Mouse (Mus musculus): ENCODE data around the gene Oas1f. TPM values are rescaled to one million over a fixed set of nuclear protein-coding genes. Genes with fewer than 3 reads are reported as not detected.
"Not testable (repeated sequence)": the region's sequence is repeated elsewhere in the genome, so short reads cannot be mapped to it uniquely, and the experiment has no call there.

The Oas1f gene
- not detected for total RNA-seq (2021)
- long read RNA-seq, experiment 1 = 0 reads
- long read RNA-seq, experiment 2 = 0 reads

- DNase-seq (ENCODE audit: low spot score) = no peak
These were observed at the start of gene Oas1f for GRCm38 (mm10) chr5:120847067-120847466. Oas1f (plus strand) TSS chr5:120847367.

GRCm38 (mm10) chr5:120798147-120798546 lies 49.0 kb upstream of the Oas1f start:
- not testable (repeated sequence) for DNase-seq (ENCODE audit: low spot score)

GRCm38 (mm10) chr5:120798943-120799342 lies 48.2 kb upstream of the Oas1f start:
- not testable (repeated sequence) for DNase-seq (ENCODE audit: low spot score)

GRCm38 (mm10) chr5:120803596-120803995 lies 43.6 kb upstream of the Oas1f start:
- DNase-seq (ENCODE audit: low spot score) = no peak

- DNase-seq (ENCODE audit: low spot score) = peak; percentile 25
These were observed 40.7 kb upstream of the Oas1f start for GRCm38 (mm10) chr5:120806458-120806857.

GRCm38 (mm10) chr5:120809171-120809570 lies 38.0 kb upstream of the Oas1f start:
- no peak for DNase-seq (ENCODE audit: low spot score)

GRCm38 (mm10) chr5:120811951-120812819 lies 35.0 kb upstream of the Oas1f start, which contains the start of gene Oas1c:
Oas1c (minus strand) TSS chr5:120812514.
- DNase-seq (ENCODE audit: low spot score) = peak; percentile 86

GRCm38 (mm10) chr5:120813023-120813422 lies 34.1 kb upstream of the Oas1f start:
- DNase-seq (ENCODE audit: low spot score) = no peak

- no peak for DNase-seq (ENCODE audit: low spot score)
These were observed 31.2 kb upstream of the Oas1f start for GRCm38 (mm10) chr5:120815949-120816348.

GRCm38 (mm10) chr5:120818999-120819398 lies 28.2 kb upstream of the Oas1f start:
- DNase-seq (ENCODE audit: low spot score) = no peak

GRCm38 (mm10) chr5:120831031-120831430 lies 16.1 kb upstream of the Oas1f start:
- DNase-seq (ENCODE audit: low spot score) = no peak

GRCm38 (mm10) chr5:120833335-120834280 lies 13.6 kb upstream of the Oas1f start:
- DNase-seq (ENCODE audit: low spot score) = no peak

- no peak for DNase-seq (ENCODE audit: low spot score)
These were observed 10.2 kb upstream of the Oas1f start for GRCm38 (mm10) chr5:120836731-120837585.

GRCm38 (mm10) chr5:120844713-120845112 lies 2.5 kb upstream of the Oas1f start:
- no peak for DNase-seq (ENCODE audit: low spot score)

GRCm38 (mm10) chr5:120849601-120850136 lies 2.5 kb downstream of the Oas1f start:
- peak; percentile 5 for DNase-seq (ENCODE audit: low spot score)

- no peak for DNase-seq (ENCODE audit: low spot score)
These were observed 12.1 kb downstream of the Oas1f start for GRCm38 (mm10) chr5:120859241-120859640.

GRCm38 (mm10) chr5:120861121-120861520 lies 14.0 kb downstream of the Oas1f start, which contains the start of gene Oas1h:
Oas1h (plus strand) TSS chr5:120861421.
- DNase-seq (ENCODE audit: low spot score) = no peak

GRCm38 (mm10) chr5:120865336-120865860 lies 18.2 kb downstream of the Oas1f start:
- no peak for DNase-seq (ENCODE audit: low spot score)

- no peak for DNase-seq (ENCODE audit: low spot score)
These were observed 22.4 kb downstream of the Oas1f start for GRCm38 (mm10) chr5:120869436-120870015.

- DNase-seq (ENCODE audit: low spot score) = no peak
These were observed 22.9 kb downstream of the Oas1f start for GRCm38 (mm10) chr5:120870081-120870480.

All from gastrocnemius, adult 18-20 months (tissue).